Mouse (Mus musculus) hindbrain, embryonic 11.5 days (tissue): ENCODE data around the gene Xlr3b. TPM values are rescaled to one million over a fixed set of nuclear protein-coding genes. Genes with fewer than 3 reads are reported as not detected.
A peak's percentile ranks its signal among the peaks of the same experiment; 100 is the strongest.
"Not testable (repeated sequence)": the region's sequence is repeated elsewhere in the genome, so short reads cannot be mapped to it uniquely, and the experiment has no call there.

Experiments used
- ATAC-seq: fragments of 200-750 bp; cut with Nextera tagmentation; 2 replicates; pipeline ENCODE4 v1.8.0; 2017; ENCODE audit warnings: mild to moderate bottlenecking, moderate TSS enrichment, moderate library complexity; ENCODE audit not compliant: low FRiP score
- DNase-seq: peaks from one replicate; pipeline ENCODE4 v3.0.0-alpha.2; 2015; ENCODE audit warnings: low spot score
- H3K27ac ChIP-seq: fragments of 300-500 bp; sonication (generic); 2 replicates; pipeline ENCODE4 v1.5.1; 2014; ENCODE audit warnings: mild to moderate bottlenecking, low read depth, low read length
- H3K27me3 ChIP-seq: fragments of 300-500 bp; sonication (generic); 2 replicates; pipeline ENCODE4 v1.6.1; 2014; ENCODE audit warnings: mild to moderate bottlenecking, low read length, moderate library complexity, mixed read lengths; ENCODE audit not compliant: control insufficient read depth, insufficient read depth
- H3K36me3 ChIP-seq: fragments of 300-500 bp; sonication (generic); 2 replicates; pipeline ENCODE4 v1.6.1; 2014; ENCODE audit warnings: mild to moderate bottlenecking, low read length, moderate library complexity, mixed read lengths; ENCODE audit not compliant: control insufficient read depth, insufficient read depth
- H3K4me1 ChIP-seq: fragments of 300-500 bp; sonication (generic); replicated peaks from 2 replicates; pipeline ENCODE4 v1.6.1; 2014; ENCODE audit warnings: low read length, mixed read lengths; ENCODE audit not compliant: control insufficient read depth, insufficient read depth
- H3K4me2 ChIP-seq: fragments of 300-500 bp; sonication (generic); replicated peaks from 2 replicates; pipeline ENCODE4 v1.6.1; 2014; ENCODE audit warnings: mild to moderate bottlenecking, low read depth, low read length
- H3K4me3 ChIP-seq: fragments of 300-500 bp; sonication (generic); 2 replicates; pipeline ENCODE4 v1.5.1; 2014; ENCODE audit warnings: low read depth, low read length
- H3K9ac ChIP-seq: fragments of 300-500 bp; sonication (generic); 2 replicates; pipeline ENCODE4 v1.6.1; 2014; ENCODE audit warnings: low read depth, low read length
- H3K9me3 ChIP-seq: fragments of 300-500 bp; sonication (generic); 2 replicates; pipeline ENCODE4 v1.6.1; 2016; ENCODE audit warnings: low read length; ENCODE audit not compliant: control insufficient read depth
- WGBS: fragments of 180-500 bp; shearing (Covaris S2); extraction: QIAGEN DNeasy Blood & Tissue Kit; methylation state at CpG from one replicate; pipeline ENCODE4 v1.1.7; 2014; 5-methylcytosine and 5-hydroxymethylcytosine counted together
- polyA plus RNA-seq: library from polyadenylated mRNA; unstranded; fragments of >200 nt; fragmentation: Nextera tagmentation; extraction: Ambion mirVana; gene quantifications from 2 replicates; pipeline ENCODE4 v1.2.1, GENCODE M21; 2014

The Xlr3b gene
- polyA plus RNA-seq, 1 experiment from 2014 or later = 19.0 TPM

DNA sequence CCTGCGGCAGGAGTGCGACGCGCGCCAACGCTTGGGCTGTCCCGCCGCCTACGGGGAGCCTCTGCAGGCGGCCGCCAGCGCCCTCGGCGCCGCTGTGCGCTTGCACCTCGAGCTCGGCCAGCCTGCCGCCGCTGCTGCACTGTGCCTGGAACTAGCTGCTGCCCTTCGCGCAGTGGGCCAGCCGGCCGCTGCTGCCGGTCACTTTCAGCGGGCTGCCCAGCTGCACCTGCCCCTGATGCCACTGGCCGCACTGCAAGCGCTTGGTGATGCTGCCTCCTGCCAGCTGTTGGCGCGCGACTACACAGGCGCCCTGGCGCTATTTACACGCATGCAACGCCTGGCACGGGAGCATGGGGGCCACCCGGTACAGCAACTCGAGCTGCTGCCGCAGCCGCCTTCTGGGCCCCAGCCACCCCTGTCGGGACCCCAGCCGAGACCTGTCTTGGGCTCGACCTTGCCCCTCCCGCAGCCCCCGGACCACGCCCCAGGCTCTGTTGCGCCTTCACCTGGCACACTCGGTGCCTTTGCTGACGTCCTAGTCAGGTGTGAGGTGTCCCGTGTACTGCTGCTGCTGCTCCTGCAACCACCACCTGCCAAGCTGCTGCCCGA lies 36.7 kb downstream of the Xlr3b start:
- H3K4me2 ChIP-seq = peak overlapping the region; percentile 75
- H3K27me3 ChIP-seq = no peaks in the 10 kb centered on the region; the same call in 1 of the 2 replicates
- H3K9me3 ChIP-seq = no peaks in the 10 kb centered on the region
- WGBS = 16% methylated on average over 41 of the region's 51 CpGs
- H3K4me1 ChIP-seq = no peaks in the 10 kb centered on the region
- DNase-seq = peak; percentile 36
- H3K4me3 ChIP-seq = peak overlapping the region; percentile 58
- peak overlapping the region; percentile 87 for H3K27ac ChIP-seq
- H3K9ac ChIP-seq = peak overlapping the region; percentile 77
- peak; percentile 71 for ATAC-seq
- H3K36me3 ChIP-seq = no peaks in the 10 kb centered on the region

- Histone ChIP-seq H3K4me2 (peak overlapping the region; percentile 75), H3K27me3 (no peaks in the 10 kb centered on the region; the same call in 1 of the 2 replicates), H3K4me1 (no peaks in the 10 kb centered on the region), H3K9me3 (no peaks in the 10 kb centered on the region), H3K9ac (peak overlapping the region; percentile 77), H3K36me3 (no peaks in the 10 kb centered on the region), H3K4me3 (peak overlapping the region; percentile 58), H3K27ac (no peak overlapping the region)
- no peak for ATAC-seq
- 39% methylated on average over 3 of the region's 3 CpGs for WGBS
- DNase-seq = peak; percentile 4
Observed at GRCm38 (mm10) chrX:73229288-73229687, 37.3 kb downstream of the Xlr3b start.

DNA sequence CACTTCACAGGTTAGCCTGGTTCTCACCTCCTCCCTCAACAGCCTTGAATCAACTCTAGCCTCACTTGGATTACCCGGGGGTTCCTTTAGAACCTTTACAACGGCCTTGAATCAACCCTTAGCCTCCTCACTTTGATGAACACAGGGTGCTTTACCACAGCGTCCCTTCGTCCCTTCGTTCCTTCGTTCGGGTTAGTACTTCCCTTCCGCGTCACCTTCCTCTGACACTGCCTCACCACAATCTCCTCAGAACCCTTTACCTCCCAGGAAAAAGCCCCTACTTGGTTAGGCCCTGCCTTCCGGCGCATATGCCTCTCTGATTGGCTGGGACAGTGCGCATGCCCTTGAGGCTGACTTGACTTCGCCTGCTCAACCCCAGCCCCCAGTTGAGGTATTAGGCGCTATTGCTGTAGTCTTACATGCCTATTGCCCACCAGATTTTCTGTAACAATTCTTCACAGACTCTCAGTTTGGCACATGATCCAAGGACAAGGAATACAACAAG lies 50.9 kb downstream of the Xlr3b start, which contains the start of gene Xlr4c:
Gene Xlr4c, minus strand, starts transcription at position 310 of the 505 bp plus-strand sequence.
- not testable (repeated sequence) for H3K9ac ChIP-seq, H3K9me3 ChIP-seq, H3K27ac ChIP-seq, ATAC-seq, DNase-seq, H3K4me1 ChIP-seq, H3K4me2 ChIP-seq, H3K27me3 ChIP-seq, H3K36me3 ChIP-seq, H3K4me3 ChIP-seq
- 84% methylated on average over 10 of the region's 14 CpGs for WGBS

Other genes with a start within 250 kb of the Xlr3b start
- 5.8 and 6.1 TPM in 2 replicates for gene Zfp185, start 204.9 kb upstream of the Xlr3b start, polyA plus RNA-seq
- gene Pnma5, start 155.1 kb upstream of the Xlr3b start, polyA plus RNA-seq = not detected in 2 replicates
- gene Pnma3, start 127.4 kb upstream of the Xlr3b start, polyA plus RNA-seq = 0.27 and 0.90 TPM in 2 replicates
- gene Xlr4a, start 109.7 kb upstream of the Xlr3b start, polyA plus RNA-seq = 0.43 TPM in 1 of 2 replicates, not detected in the other
- 4.5 and 6.0 TPM in 2 replicates for gene Xlr3a, start 95.1 kb upstream of the Xlr3b start, polyA plus RNA-seq
- not detected in 2 replicates for gene Gm14685, start 75.2 kb upstream of the Xlr3b start, polyA plus RNA-seq
- gene Xlr5b, start 43.4 kb upstream of the Xlr3b start, polyA plus RNA-seq = not detected in 2 replicates
- 0.11 TPM in 1 of 2 replicates, not detected in the other for gene DXBay18, start 42.8 kb upstream of the Xlr3b start, polyA plus RNA-seq
- not detected in 2 replicates for gene Spin2d, start 15.2 kb upstream of the Xlr3b start, polyA plus RNA-seq
- gene Xlr4b, start 22.1 kb downstream of the Xlr3b start, polyA plus RNA-seq = 0.35 and 0.49 TPM in 2 replicates
- gene F8a, start 36.1 kb downstream of the Xlr3b start, polyA plus RNA-seq = 16.4 and 17.6 TPM in 2 replicates
- gene Xlr4c, start 50.9 kb downstream of the Xlr3b start, polyA plus RNA-seq = not detected in 2 replicates
- 0.37 and 0.75 TPM in 2 replicates for gene Xlr3c, start 73.2 kb downstream of the Xlr3b start, polyA plus RNA-seq
- gene Xlr5a, start 100.8 kb downstream of the Xlr3b start, polyA plus RNA-seq = not detected in 2 replicates
- not detected in 2 replicates for gene Xlr5c, start 100.8 kb downstream of the Xlr3b start, polyA plus RNA-seq
- not detected in 2 replicates for gene Gm45015, start 144.6 kb downstream of the Xlr3b start, polyA plus RNA-seq
- 15.0 and 16.9 TPM in 2 replicates for gene Zfp275, start 150.4 kb downstream of the Xlr3b start, polyA plus RNA-seq
- not detected in 2 replicates for gene Gm18336, start 206.5 kb downstream of the Xlr3b start, polyA plus RNA-seq
- 0.11 and 0.21 TPM in 2 replicates for gene Zfp92, start 218.9 kb downstream of the Xlr3b start, polyA plus RNA-seq
- gene Trex2, start 243.1 kb downstream of the Xlr3b start, polyA plus RNA-seq = not detected in 2 replicates